Mouse (Mus musculus): ENCODE data around the gene Becn1. TPM values are rescaled to one million over a fixed set of nuclear protein-coding genes. Genes with fewer than 3 reads are reported as not detected.

The Becn1 gene
- polyA plus RNA-seq, 1 experiment from 2014 or later = 72.3 TPM

DNA sequence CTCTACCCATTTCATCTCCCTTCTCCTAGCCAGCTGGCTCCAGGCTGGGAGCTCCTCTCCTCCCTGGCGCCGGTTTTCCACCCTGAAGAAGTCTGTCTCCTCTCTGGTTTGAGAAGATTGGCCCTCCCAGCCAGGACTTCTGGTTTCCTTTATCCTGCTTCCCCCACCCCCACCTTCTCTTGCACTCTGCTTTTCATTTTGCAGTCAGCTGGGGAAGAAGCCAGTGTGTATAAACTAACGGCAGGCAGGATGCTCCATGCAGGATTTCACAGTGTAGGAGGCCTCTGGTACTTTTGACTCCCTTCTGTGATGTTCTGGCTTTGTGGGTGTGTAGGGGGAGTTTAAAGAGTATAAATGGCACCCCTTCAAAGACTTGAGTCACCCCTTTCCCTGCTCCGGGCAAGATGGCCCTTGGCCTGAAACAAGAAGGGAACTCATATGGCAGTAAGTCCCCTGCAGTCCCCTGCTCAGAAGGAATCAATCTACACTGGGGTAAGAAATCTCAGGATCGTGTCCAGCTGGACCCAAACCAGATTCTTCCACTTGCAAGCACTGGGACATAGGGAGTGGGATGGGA lies 63.9 kb downstream of the Becn1 start:
- no peaks in the 10 kb centered on the region for H3K27me3 ChIP-seq (ENCODE audit: insufficient read depth, low read length)
- H3K27ac ChIP-seq (ENCODE audit: low read depth) = peak overlapping the region; percentile 22; the same call in 1 of the 2 replicates
- ATAC-seq (no peak), DNase-seq (no peak)
- H3K4me3 ChIP-seq (ENCODE audit: low read depth, low read length) = no peak overlapping the region
- H3K9ac ChIP-seq (replicated peaks) = no peak overlapping the region
- H3K4me2 ChIP-seq (ENCODE audit: low read depth, low read length) = no peak overlapping the region
- H3K9me3 ChIP-seq (ENCODE audit: low read length) = no peaks in the 10 kb centered on the region
- no peak for TF ChIP-seq EP300 (IDR thresholded peaks at IDR 0.05; ENCODE audit: low read depth)
- TF ChIP-seq CTCF (IDR thresholded peaks at IDR 0.05; ENCODE audit: low read depth) = no peak
- no peaks in the 10 kb centered on the region for H3K4me1 ChIP-seq (ENCODE audit: insufficient read depth)
- H3K36me3 ChIP-seq (replicated peaks; ENCODE audit: insufficient read depth, low read length) = no peaks in the 10 kb centered on the region
- WGBS (ENCODE audit: insufficient replicate concordance) = 51% methylated on average over 5 of the region's 5 CpGs

- Histone ChIP-seq H3K9me3 (ENCODE audit: low read length) (no peaks in the 10 kb centered on the region), H3K36me3 (replicated peaks; ENCODE audit: insufficient read depth, low read length) (no peaks in the 10 kb centered on the region), H3K4me2 (ENCODE audit: low read depth, low read length) (no peak overlapping the region), H3K4me3 (ENCODE audit: low read depth, low read length) (no peak overlapping the region), H3K9ac (replicated peaks) (no peak overlapping the region), H3K4me1 (ENCODE audit: insufficient read depth) (no peaks in the 10 kb centered on the region), H3K27me3 (ENCODE audit: insufficient read depth, low read length) (no peaks in the 10 kb centered on the region), H3K27ac (ENCODE audit: low read depth) (no peak overlapping the region)
- DNase-seq (no peak), ATAC-seq (no peak)
- TF ChIP-seq EP300 (IDR thresholded peaks at IDR 0.05; ENCODE audit: low read depth) (no peak), CTCF (IDR thresholded peaks at IDR 0.05; ENCODE audit: low read depth) (no peak)
- WGBS (ENCODE audit: insufficient replicate concordance) = 86% methylated on average over 5 of the region's 5 CpGs
Observed at GRCm38 (mm10) chr11:101236782-101237181, 65.3 kb downstream of the Becn1 start.

Other genes with a start within 250 kb of the Becn1 start
- gene Naglu, start 232.3 kb downstream of the Becn1 start, polyA plus RNA-seq (2015; fragmentation: Nextera tagmentation; extraction: Ambion mirVana) = 19.1 and 19.3 TPM in 2 replicates
- gene Hsd17b1, start 223.9 kb downstream of the Becn1 start, polyA plus RNA-seq (2015; fragmentation: Nextera tagmentation; extraction: Ambion mirVana) = 0.23 and 0.33 TPM in 2 replicates
- gene Coasy, start 219.7 kb downstream of the Becn1 start, polyA plus RNA-seq (2015; fragmentation: Nextera tagmentation; extraction: Ambion mirVana) = 38.5 and 42.9 TPM in 2 replicates
- gene Mlx, start 215.0 kb downstream of the Becn1 start, polyA plus RNA-seq (2015; fragmentation: Nextera tagmentation; extraction: Ambion mirVana) = 24.1 and 26.1 TPM in 2 replicates
- gene Psmc3ip, start 206.8 kb downstream of the Becn1 start, polyA plus RNA-seq (2015; fragmentation: Nextera tagmentation; extraction: Ambion mirVana) = 8.1 and 8.2 TPM in 2 replicates
- gene Retreg3, start 182.4 kb downstream of the Becn1 start, polyA plus RNA-seq (2015; fragmentation: Nextera tagmentation; extraction: Ambion mirVana) = 9.2 and 9.4 TPM in 2 replicates
- 19.0 and 20.8 TPM in 2 replicates for gene Tubg1, start 182.3 kb downstream of the Becn1 start, polyA plus RNA-seq (2015; fragmentation: Nextera tagmentation; extraction: Ambion mirVana)
- 0.12 and 0.22 TPM in 2 replicates for gene Tubg2, start 146.4 kb downstream of the Becn1 start, polyA plus RNA-seq (2015; fragmentation: Nextera tagmentation; extraction: Ambion mirVana)
- gene Cntnap1, start 131.8 kb downstream of the Becn1 start, polyA plus RNA-seq (2015; fragmentation: Nextera tagmentation; extraction: Ambion mirVana) = 1.4 and 1.5 TPM in 2 replicates
- 1.6 and 3.4 TPM in 2 replicates for gene Plekhh3, start 130.9 kb downstream of the Becn1 start, polyA plus RNA-seq (2015; fragmentation: Nextera tagmentation; extraction: Ambion mirVana)
- 0.09 TPM in 2 replicates for gene Ccr10, start 126.8 kb downstream of the Becn1 start, polyA plus RNA-seq (2015; fragmentation: Nextera tagmentation; extraction: Ambion mirVana)
- gene Ezh1, start 75.8 kb downstream of the Becn1 start, polyA plus RNA-seq (2015; fragmentation: Nextera tagmentation; extraction: Ambion mirVana) = 4.2 and 5.0 TPM in 2 replicates
- 34.8 and 38.4 TPM in 2 replicates for gene Ramp2, start 56.3 kb downstream of the Becn1 start, polyA plus RNA-seq (2015; fragmentation: Nextera tagmentation; extraction: Ambion mirVana)
- gene Vps25, start 48.6 kb downstream of the Becn1 start, polyA plus RNA-seq (2015; fragmentation: Nextera tagmentation; extraction: Ambion mirVana) = 75.9 and 81.1 TPM in 2 replicates
- gene Wnk4, start 41.7 kb downstream of the Becn1 start, polyA plus RNA-seq (2015; fragmentation: Nextera tagmentation; extraction: Ambion mirVana) = 1.6 and 2.2 TPM in 2 replicates
- gene Cntd1, start 23.3 kb downstream of the Becn1 start, polyA plus RNA-seq (2015; fragmentation: Nextera tagmentation; extraction: Ambion mirVana) = 0.19 and 0.29 TPM in 2 replicates
- gene Coa3, start 23.2 kb downstream of the Becn1 start, polyA plus RNA-seq (2015; fragmentation: Nextera tagmentation; extraction: Ambion mirVana) = 79.9 and 86.6 TPM in 2 replicates
- 78.4 and 78.8 TPM in 2 replicates for gene Psme3, start 13.9 kb upstream of the Becn1 start, polyA plus RNA-seq (2015; fragmentation: Nextera tagmentation; extraction: Ambion mirVana)
- gene Aoc2, start 22.8 kb upstream of the Becn1 start, polyA plus RNA-seq (2015; fragmentation: Nextera tagmentation; extraction: Ambion mirVana) = 0.44 and 0.60 TPM in 2 replicates
- gene Aoc3, start 28.3 kb upstream of the Becn1 start, polyA plus RNA-seq (2015; fragmentation: Nextera tagmentation; extraction: Ambion mirVana) = 0.05 and 0.06 TPM in 2 replicates
- 97.9 and 206 TPM in 2 replicates for gene G6pc, start 65.3 kb upstream of the Becn1 start, polyA plus RNA-seq (2015; fragmentation: Nextera tagmentation; extraction: Ambion mirVana)
- 23.7 and 24.2 TPM in 2 replicates for gene Aarsd1, start 115.3 kb upstream of the Becn1 start, polyA plus RNA-seq (2015; fragmentation: Nextera tagmentation; extraction: Ambion mirVana)
- 0.49 and 1.5 TPM in 2 replicates for gene Gm27029, start 122.5 kb upstream of the Becn1 start, polyA plus RNA-seq (2015; fragmentation: Nextera tagmentation; extraction: Ambion mirVana)
- gene Rundc1, start 122.8 kb upstream of the Becn1 start, polyA plus RNA-seq (2015; fragmentation: Nextera tagmentation; extraction: Ambion mirVana) = 4.3 and 4.4 TPM in 2 replicates
- gene Ptges3l, start 123.0 kb upstream of the Becn1 start, polyA plus RNA-seq (2015; fragmentation: Nextera tagmentation; extraction: Ambion mirVana) = 0.65 and 1.0 TPM in 2 replicates
- 205 and 213 TPM in 2 replicates for gene Rpl27, start 140.0 kb upstream of the Becn1 start, polyA plus RNA-seq (2015; fragmentation: Nextera tagmentation; extraction: Ambion mirVana)
- gene Ifi35, start 146.1 kb upstream of the Becn1 start, polyA plus RNA-seq (2015; fragmentation: Nextera tagmentation; extraction: Ambion mirVana) = 27.2 and 28.2 TPM in 2 replicates
- 1.9 and 2.0 TPM in 2 replicates for gene Rnd2, start 162.7 kb upstream of the Becn1 start, polyA plus RNA-seq (2015; fragmentation: Nextera tagmentation; extraction: Ambion mirVana)
- gene Vat1, start 163.9 kb upstream of the Becn1 start, polyA plus RNA-seq (2015; fragmentation: Nextera tagmentation; extraction: Ambion mirVana) = 8.3 and 8.4 TPM in 2 replicates
- gene Brca1, start 249.7 kb upstream of the Becn1 start, polyA plus RNA-seq (2015; fragmentation: Nextera tagmentation; extraction: Ambion mirVana) = 3.9 and 5.0 TPM in 2 replicates
- gene Nbr1, start 249.9 kb upstream of the Becn1 start, polyA plus RNA-seq (2015; fragmentation: Nextera tagmentation; extraction: Ambion mirVana) = 32.8 and 35.3 TPM in 2 replicates